Mouse (Mus musculus): ENCODE data around the gene Ajm1.

GRCm38 (mm10) chr2:25557964-25558360, 23.6 kb downstream of the Ajm1 start:
- no peak for TF ChIP-seq CTCF (IDR thresholded peaks at IDR 0.05; ENCODE audit: low read depth, low read length)
- TF ChIP-seq POLR2A (IDR thresholded peaks at IDR 0.05; ENCODE audit: borderline replicate concordance, low read depth, low read length): no peak

Data from bone marrow macrophage, adult 2 months (primary cell).